Mouse (Mus musculus): ENCODE measurements around the gene Cutc.

DNA sequence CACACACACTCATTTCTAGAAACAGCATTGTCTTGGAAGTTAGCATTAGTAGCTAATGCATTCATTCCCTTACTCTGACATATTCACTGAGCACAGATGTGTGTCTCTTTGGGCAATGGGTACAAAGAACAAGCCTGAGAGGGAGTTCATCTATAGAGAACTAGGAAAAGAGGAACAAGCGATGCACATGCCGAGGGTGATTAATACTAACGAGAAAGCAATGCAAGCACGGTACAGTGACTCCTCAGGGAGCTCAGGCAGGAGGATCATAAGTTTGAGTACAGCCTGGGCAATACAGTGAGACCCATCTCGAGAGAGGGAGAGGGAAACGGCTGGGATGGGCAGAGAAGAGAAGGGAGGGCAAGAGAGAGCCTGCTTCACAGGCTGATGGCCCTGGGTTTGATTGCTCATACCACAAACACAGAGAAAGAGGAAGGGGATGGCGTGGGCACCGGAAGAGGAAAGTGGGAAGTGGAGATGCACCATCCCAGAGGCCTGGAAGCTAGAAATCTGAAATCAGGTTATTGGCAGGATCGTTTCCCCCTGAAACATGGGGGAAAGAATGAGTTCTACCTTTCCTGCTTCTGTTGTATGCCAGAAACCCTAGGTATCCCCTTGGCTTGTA, 48.7 kb downstream of the Cutc start:
- TF ChIP-seq TCF12 (IDR thresholded peaks at IDR 0.05; ENCODE audit: low read depth, low read length) (no peak), EP300 (IDR thresholded peaks at IDR 0.05; ENCODE audit: low read length) (no peak)

Data from CH12.LX (cell line).